Mouse (Mus musculus) CH12.LX (cell line): Measurements from ENCODE around the gene Tescl. TPM values are rescaled to one million over a fixed set of nuclear protein-coding genes. Genes with fewer than 3 reads are reported as not detected.

ENCODE experiments used
- DNase-seq: peaks from one replicate; pipeline ENCODE4 v3.0.0-alpha.2; 2013; ENCODE audit errors: extremely low read depth
- H3K27ac ChIP-seq: 2 replicates; pipeline ENCODE4 v1.5.1; 2012; ENCODE audit warnings: low read depth, mild to moderate bottlenecking, control low read depth, moderate library complexity; ENCODE audit not compliant: insufficient read depth
- H3K27me3 ChIP-seq: replicated peaks from 2 replicates; pipeline ENCODE3; 2012; ENCODE audit warnings: inconsistent platforms
- H3K36me3 ChIP-seq, 2 experiments: replicated peaks in 1 of 2; 2 replicates each; pipeline versions ENCODE3 to v1.6.1; 2012; ENCODE audit warnings: inconsistent platforms in 1 of 2, low read length in 1 of 2, mild to moderate bottlenecking in 1 of 2, mixed read lengths in 1 of 2, moderate library complexity in 1 of 2; ENCODE audit not compliant: control insufficient read depth in 1 of 2, insufficient read depth in 1 of 2
- H3K4me1 ChIP-seq, 2 experiments: 2 replicates each; pipeline ENCODE4 v1.6.1; 2012; ENCODE audit warnings: inconsistent platforms in 1 of 2, moderate library complexity in 1 of 2; ENCODE audit not compliant: insufficient read depth in 2 of 2, control insufficient read depth in 1 of 2
- H3K4me2 ChIP-seq: 2 replicates; pipeline ENCODE4 v1.6.1; 2012; ENCODE audit warnings: low read depth, mild to moderate bottlenecking, control low read depth; ENCODE audit not compliant: poor library complexity, insufficient read depth, severe bottlenecking
- H3K4me3 ChIP-seq, 3 experiments: fragments of 150-350 bp in 1 of 3; sonication (generic) in 1 of 3; replicated peaks in 1 of 3; 2 replicates each; pipeline versions ENCODE3 to v1.5.1; 2011 to 2012; ENCODE audit warnings: low read depth in 2 of 3, low read length in 2 of 3, mild to moderate bottlenecking in 2 of 3, moderate library complexity in 2 of 3, control low read depth in 1 of 3, improper control_type of control experiment in 1 of 3, inconsistent platforms in 1 of 3, mixed read lengths in 1 of 3; ENCODE audit not compliant: poor library complexity in 1 of 3
- H3K79me2 ChIP-seq: replicated peaks from 2 replicates; pipeline ENCODE4 v1.6.1; 2012; ENCODE audit warnings: mild to moderate bottlenecking, moderate library complexity; ENCODE audit not compliant: control insufficient read depth, poor library complexity, insufficient read depth, severe bottlenecking; ENCODE audit errors: extremely low read depth
- H3K9ac ChIP-seq: 2 replicates; pipeline ENCODE4 v1.6.1; 2012; ENCODE audit warnings: low read depth, mild to moderate bottlenecking, control low read depth, moderate library complexity; ENCODE audit not compliant: insufficient read depth
- H3K9me3 ChIP-seq: replicated peaks from 2 replicates; pipeline ENCODE3; 2012; ENCODE audit warnings: low read length, inconsistent platforms, mixed read lengths
- BHLHE40 ChIP-seq: IDR thresholded peaks from 2 replicates; pipeline ENCODE4 v1.6.1; 2011; ENCODE audit warnings: mild to moderate bottlenecking, low read depth, low read length, improper control_type of control experiment
- CHD1 ChIP-seq: IDR thresholded peaks from 2 replicates; pipeline ENCODE4 v1.6.1; 2012; ENCODE audit warnings: low read depth, low read length, improper control_type of control experiment, inconsistent platforms
- CTCF ChIP-seq, 2 experiments: IDR thresholded peaks in 1 of 2; conservative IDR thresholded peaks in 1 of 2; 2 replicates each; pipeline ENCODE4 v1.5.1; 2011 to 2012; ENCODE audit warnings: low read depth in 2 of 2, low read length in 2 of 2, improper control_type of control experiment in 1 of 2, inconsistent platforms in 1 of 2, mild to moderate bottlenecking in 1 of 2, moderate library complexity in 1 of 2
- E2F4 ChIP-seq: IDR thresholded peaks from 2 replicates; pipeline ENCODE4 v1.6.1; 2011; ENCODE audit warnings: low read depth, low read length, improper control_type of control experiment; ENCODE audit not compliant: insufficient replicate concordance
- ELF1 ChIP-seq: IDR thresholded peaks from 2 replicates; pipeline ENCODE4 v1.6.1; 2014; ENCODE audit warnings: low read depth, mild to moderate bottlenecking, inconsistent platforms, low read length, improper control_type of control experiment
- EP300 ChIP-seq: IDR thresholded peaks from 2 replicates; pipeline ENCODE4 v1.6.1; 2011; ENCODE audit warnings: low read length, improper control_type of control experiment
- ETS1 ChIP-seq: conservative IDR thresholded peaks from 2 replicates; pipeline ENCODE4 v1.6.1; 2012; ENCODE audit warnings: low read depth, mild to moderate bottlenecking, inconsistent platforms, low read length, improper control_type of control experiment, moderate library complexity
- GABPA ChIP-seq: IDR thresholded peaks from 2 replicates; pipeline ENCODE4 v1.6.1; 2012; ENCODE audit warnings: low read depth, low read length, improper control_type of control experiment, inconsistent platforms; ENCODE audit not compliant: insufficient replicate concordance
- HCFC1 ChIP-seq: IDR thresholded peaks from 2 replicates; pipeline ENCODE4 v1.6.1; 2012; ENCODE audit warnings: low read depth, mild to moderate bottlenecking, inconsistent platforms, low read length, improper control_type of control experiment
- IRF4 ChIP-seq: IDR thresholded peaks from 2 replicates; pipeline ENCODE4 v1.6.1; 2014; ENCODE audit warnings: low read depth, mild to moderate bottlenecking, inconsistent platforms, low read length, improper control_type of control experiment
- JUN ChIP-seq: IDR thresholded peaks from 2 replicates; pipeline ENCODE4 v1.6.1; 2011; ENCODE audit warnings: low read depth, mild to moderate bottlenecking, low read length, improper control_type of control experiment, moderate library complexity; ENCODE audit not compliant: insufficient read depth
- JUND ChIP-seq: conservative IDR thresholded peaks from 2 replicates; pipeline ENCODE4 v1.6.1; 2011; ENCODE audit warnings: low read depth, low read length, improper control_type of control experiment
- KAT2A ChIP-seq: IDR thresholded peaks from 2 replicates; pipeline ENCODE4 v1.6.1; 2012; ENCODE audit warnings: low read length, improper control_type of control experiment, inconsistent platforms; ENCODE audit not compliant: insufficient replicate concordance
- MAFK ChIP-seq: IDR thresholded peaks from 2 replicates; pipeline ENCODE4 v1.6.1; 2011; ENCODE audit warnings: low read length, improper control_type of control experiment; ENCODE audit not compliant: insufficient replicate concordance
- MAX ChIP-seq: IDR thresholded peaks from 2 replicates; pipeline ENCODE4 v1.6.1; 2011; ENCODE audit warnings: low read length, improper control_type of control experiment
- MAZ ChIP-seq: IDR thresholded peaks from 2 replicates; pipeline ENCODE4 v1.6.1; 2012; ENCODE audit warnings: low read depth, mild to moderate bottlenecking, inconsistent platforms, low read length, improper control_type of control experiment, moderate library complexity
- MEF2A ChIP-seq: IDR thresholded peaks from 2 replicates; pipeline ENCODE4 v1.6.1; 2014; ENCODE audit warnings: low read depth, mild to moderate bottlenecking, inconsistent platforms, low read length, improper control_type of control experiment, borderline replicate concordance
- MXI1 ChIP-seq: IDR thresholded peaks from 2 replicates; pipeline ENCODE4 v1.6.1; 2011; ENCODE audit warnings: mild to moderate bottlenecking, low read depth, low read length, improper control_type of control experiment
- MYC ChIP-seq: IDR thresholded peaks from 2 replicates; pipeline ENCODE4 v1.6.1; 2011; ENCODE audit warnings: low read depth, mild to moderate bottlenecking, improper control_type of control experiment, low read length
- NELFE ChIP-seq: IDR thresholded peaks from 2 replicates; pipeline ENCODE4 v1.6.1; 2011; ENCODE audit warnings: low read depth, low read length, improper control_type of control experiment
- NRF1 ChIP-seq: IDR thresholded peaks from 2 replicates; pipeline ENCODE4 v1.6.1; 2014; ENCODE audit warnings: low read depth, mild to moderate bottlenecking, inconsistent platforms, low read length, improper control_type of control experiment, moderate library complexity
- PAX5 ChIP-seq: IDR thresholded peaks from 2 replicates; pipeline ENCODE4 v1.6.1; 2012; ENCODE audit warnings: low read length, inconsistent platforms, mixed read lengths
- POLR2A ChIP-seq: IDR thresholded peaks from 2 replicates; pipeline ENCODE4 v1.6.1; 2011; ENCODE audit warnings: low read depth, mild to moderate bottlenecking, improper control_type of control experiment, low read length
- POLR2AphosphoS2 ChIP-seq: IDR thresholded peaks from 2 replicates; pipeline ENCODE4 v1.6.1; 2011; ENCODE audit warnings: low read depth, low read length, improper control_type of control experiment
- RAD21 ChIP-seq: IDR thresholded peaks from 2 replicates; pipeline ENCODE4 v1.6.1; 2011; ENCODE audit warnings: low read depth, mild to moderate bottlenecking, low read length, improper control_type of control experiment, moderate library complexity
- RCOR1 ChIP-seq: conservative IDR thresholded peaks from 2 replicates; pipeline ENCODE4 v1.6.1; 2012; ENCODE audit warnings: low read depth, mild to moderate bottlenecking, inconsistent platforms, low read length, improper control_type of control experiment
- SIN3A ChIP-seq: IDR thresholded peaks from 2 replicates; pipeline ENCODE4 v1.6.1; 2012; ENCODE audit warnings: low read length, improper control_type of control experiment, inconsistent platforms
- SMC3 ChIP-seq: IDR thresholded peaks from 2 replicates; pipeline ENCODE4 v1.6.1; 2011; ENCODE audit warnings: low read depth, low read length, improper control_type of control experiment
- TBP ChIP-seq: conservative IDR thresholded peaks from 2 replicates; pipeline ENCODE4 v1.6.1; 2011; ENCODE audit warnings: low read depth, low read length, improper control_type of control experiment
- UBTF ChIP-seq: IDR thresholded peaks from 2 replicates; pipeline ENCODE4 v1.6.1; 2012; ENCODE audit warnings: low read depth, mild to moderate bottlenecking, inconsistent platforms, low read length, improper control_type of control experiment, moderate library complexity
- USF1 ChIP-seq: IDR thresholded peaks from 2 replicates; pipeline ENCODE4 v1.6.1; 2014; ENCODE audit warnings: low read depth, mild to moderate bottlenecking, inconsistent platforms, low read length, improper control_type of control experiment
- USF2 ChIP-seq: conservative IDR thresholded peaks from 2 replicates; pipeline ENCODE4 v1.6.1; 2011; ENCODE audit warnings: low read depth, low read length, improper control_type of control experiment
- ZKSCAN1 ChIP-seq: IDR thresholded peaks from 2 replicates; pipeline ENCODE4 v1.6.1; 2012; ENCODE audit warnings: low read depth, inconsistent platforms, low read length, improper control_type of control experiment, borderline replicate concordance
- ZMIZ1 ChIP-seq: IDR thresholded peaks from 2 replicates; pipeline ENCODE4 v1.6.1; 2012; ENCODE audit warnings: low read depth, mild to moderate bottlenecking, inconsistent platforms, low read length, improper control_type of control experiment
- ZNF384 ChIP-seq: IDR thresholded peaks from 2 replicates; pipeline ENCODE4 v1.6.1; 2012; ENCODE audit warnings: low read depth, low read length, improper control_type of control experiment, inconsistent platforms
- dilution Hi-C: fragments of 300-500 bp; cut with MboI; formaldehyde crosslinking; loops from 2 replicates; pipeline ENCODE4 v1.14.3; 2020; ENCODE audit warnings: low sequenced_read_pairs; ENCODE audit not compliant: extremely low pct_unique_long_range_greater_than_20kb, extremely low pct_ligation_motif_present
- in situ Hi-C: fragments of 300-500 bp; cut with MboI; formaldehyde crosslinking; loops from 3 replicates; pipeline ENCODE4 v1.14.3; 2019; ENCODE audit warnings: low sequenced_read_pairs, low pct_ligation_motif_present, low pct_unique_long_range_greater_than_20kb, mixed read lengths
- polyA plus RNA-seq: library from polyadenylated mRNA; unstranded; fragments of >175 nt; gene quantifications from 2 replicates; pipeline ENCODE4 v1.2.1, GENCODE M21; 2012; ENCODE audit warnings: low read depth; ENCODE audit not compliant: insufficient read length
- total RNA-seq, 2 experiments: library from RNA; depleted of rRNA; stranded (reverse); fragments of 300-350 nt in 1 of 2; fragments of >200 nt in 1 of 2; gene quantifications; 2 replicates each; pipeline ENCODE4 v1.2.3; 2012 to 2014

Tescl gene
- total and polyA plus RNA-seq, 3 experiments: not detected

GRCm38 (mm10) chr7:24376456-24376855 is 42.7 kb upstream of the Tescl start (continued):
- TF ChIP-seq MEF2A: no peak
- TF ChIP-seq TBP: no peak
- TF ChIP-seq SMC3: no peak
- no peak for TF ChIP-seq POLR2AphosphoS2

GRCm38 (mm10) chr7:24373538-24374379 is 40.0 kb upstream of the Tescl start:
- dilution Hi-C loops (no loop called here), in situ Hi-C loops (no loop called here)
- Histone ChIP-seq H3K4me2 (peak overlapping the region; percentile 49; the same call in 1 of the 2 replicates), H3K36me3 (peaks cover 0 to 8% of the 10 kb centered on the region in 2 experiments), H3K4me1 (peaks cover 51 to 80% of the 10 kb centered on the region in 2 experiments), H3K9me3 (no peaks in the 10 kb centered on the region), H3K79me2 (no peaks in the 10 kb centered on the region), H3K4me3 (no peak overlapping the region), H3K27ac (peak overlapping the region; percentile 40), H3K27me3 (no peaks in the 10 kb centered on the region), H3K9ac (peak overlapping the region; percentile 35; the same call in 1 of the 2 replicates)
- peak; percentile 86 for DNase-seq
- TF ChIP-seq RAD21: no peak
- no peak for TF ChIP-seq CTCF (conservative IDR thresholded peaks at IDR 0.05 in 1 of 2, IDR thresholded peaks at IDR 0.05 in 1 of 2; ENCODE audit: low read depth in 2 of 2, low read length in 2 of 2)
- no peak for TF ChIP-seq PAX5
- TF ChIP-seq USF1: no peak
- TF ChIP-seq CHD1: no peak
- TF ChIP-seq HCFC1: peak; percentile 47
- peak; percentile 39; the same call in 1 of the 2 replicates for TF ChIP-seq ELF1
- TF ChIP-seq EP300: peak; percentile 81
- 0 out of 2 replicates have a peak, but pooled peaks have one; percentile 28 for TF ChIP-seq NRF1
- TF ChIP-seq KAT2A: no peak
- TF ChIP-seq GABPA: no peak
- TF ChIP-seq USF2: no peak
- TF ChIP-seq E2F4: no peak
- TF ChIP-seq ZKSCAN1: no peak
- peak; percentile 37; the same call in 1 of the 2 replicates for TF ChIP-seq BHLHE40
- TF ChIP-seq NELFE: no peak
- no peak for TF ChIP-seq MXI1
- no peak for TF ChIP-seq JUND
- peak; percentile 5; the same call in 1 of the 2 replicates for TF ChIP-seq JUN
- TF ChIP-seq MYC: no peak
- peak; percentile 93 for TF ChIP-seq MAZ
- TF ChIP-seq IRF4: peak; percentile 94
- 0 out of 2 replicates have a peak, but pooled peaks have one; percentile 45 for TF ChIP-seq TBP
- no peak for TF ChIP-seq POLR2A
- no peak for TF ChIP-seq UBTF
- 0 out of 2 replicates have a peak, but pooled peaks have one; percentile 46 for TF ChIP-seq RCOR1
- peak; percentile 83 for TF ChIP-seq ZNF384
- peak; percentile 25; the same call in 1 of the 2 replicates for TF ChIP-seq ZMIZ1
- TF ChIP-seq MAX: no peak
- TF ChIP-seq ETS1: peak; percentile 50; the same call in 1 of the 2 replicates
- peak; percentile 55; the same call in 1 of the 2 replicates for TF ChIP-seq MEF2A
- no peak for TF ChIP-seq MAFK
- 0 out of 2 replicates have a peak, but pooled peaks have one; percentile 55 for TF ChIP-seq SIN3A
- no peak for TF ChIP-seq SMC3
